Mouse (Mus musculus) B cell, adult 67 days (primary cell): ENCODE data around the gene Pbx4. TPM values are rescaled to one million over a fixed set of nuclear protein-coding genes. Genes with fewer than 3 reads are reported as not detected.

Experiments used
- total RNA-seq, 2 experiments: library from RNA; stranded (reverse); gene quantifications; 4 replicates each; pipeline ENCODE4 v1.2.4; 2023

The Pbx4 gene
- 1 to 10 TPM; 5.8 to 9.5 TPM for total RNA-seq

DNA sequence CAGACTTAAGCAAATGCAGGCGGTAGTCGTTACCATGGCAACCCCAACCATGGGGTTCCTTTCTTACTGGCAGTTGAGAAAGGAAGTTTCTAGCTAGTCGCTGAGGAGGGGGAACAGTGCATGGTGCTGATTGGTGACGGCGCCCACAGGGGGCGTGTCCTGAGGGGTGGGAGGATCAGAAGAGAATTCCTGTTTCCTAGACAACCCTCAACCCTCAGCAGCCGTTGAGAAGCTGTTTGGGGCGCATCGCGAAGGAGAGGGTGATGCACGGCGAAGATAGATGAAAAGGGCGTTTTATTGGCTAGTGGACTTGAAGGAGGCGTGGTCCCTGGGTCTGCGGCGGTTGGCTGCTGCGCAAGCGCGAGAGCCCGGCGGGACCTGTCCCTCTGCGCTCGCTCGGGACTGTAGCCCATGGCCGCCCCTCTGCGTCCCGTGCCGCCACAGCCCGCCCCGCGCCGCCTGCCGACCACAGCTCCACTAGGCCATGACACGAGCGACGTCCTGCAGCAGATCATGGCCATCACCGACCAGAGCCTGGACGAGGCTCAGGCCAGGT lies at the start of gene Pbx4:
Gene Pbx4 (plus strand): TSS at position 194 of the 556 bp plus-strand sequence.

GRCm38 (mm10) chr8:69790773-69791367 lies 41.4 kb upstream of the Pbx4 start, which contains the start of the genes Atp13a1 and Zfp866:
Gene Atp13a1 (plus strand): TSS chr8:69791163.
Gene Zfp866 (minus strand): TSS chr8:69791178.

DNA sequence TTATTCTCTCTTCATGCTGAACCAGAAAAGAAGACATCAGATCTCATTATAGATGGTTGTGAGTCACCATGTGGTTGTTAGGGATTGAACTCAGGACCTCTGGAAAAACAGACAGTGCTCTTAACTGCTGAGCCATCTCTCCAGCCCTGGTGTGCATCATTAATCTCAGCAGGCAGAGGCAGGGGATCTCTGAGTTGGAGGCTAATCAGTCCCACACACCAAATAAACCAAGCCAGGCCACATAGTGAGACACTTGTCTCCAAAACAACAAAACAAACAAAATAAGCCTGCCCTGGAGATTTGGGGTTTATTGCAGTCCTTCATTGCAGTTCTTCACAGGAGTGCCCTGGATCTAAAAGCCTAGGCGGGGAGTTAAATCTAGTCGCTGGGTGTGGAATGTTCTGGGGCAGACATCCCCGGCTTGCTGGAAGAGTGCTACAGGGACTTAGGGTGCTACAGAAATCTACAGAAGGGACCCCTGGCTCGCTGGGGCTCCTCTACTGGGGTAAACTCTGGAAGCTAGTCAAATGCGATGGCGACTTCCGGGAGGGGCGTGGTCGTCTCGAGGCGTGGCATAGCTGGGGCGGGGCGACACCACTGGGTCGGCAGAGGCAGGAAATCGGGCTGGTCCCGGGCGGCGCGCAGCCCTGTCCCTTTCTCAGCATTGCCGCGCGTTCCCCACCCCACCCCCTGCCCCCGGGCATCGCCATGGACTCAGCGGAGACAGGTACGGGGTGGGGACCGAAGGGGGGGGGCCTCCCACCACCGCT lies 24.0 kb upstream of the Pbx4 start, which contains the start of gene Gmip:
Gene Gmip (plus strand): TSS at position 586 of the 770 bp plus-strand sequence.

DNA sequence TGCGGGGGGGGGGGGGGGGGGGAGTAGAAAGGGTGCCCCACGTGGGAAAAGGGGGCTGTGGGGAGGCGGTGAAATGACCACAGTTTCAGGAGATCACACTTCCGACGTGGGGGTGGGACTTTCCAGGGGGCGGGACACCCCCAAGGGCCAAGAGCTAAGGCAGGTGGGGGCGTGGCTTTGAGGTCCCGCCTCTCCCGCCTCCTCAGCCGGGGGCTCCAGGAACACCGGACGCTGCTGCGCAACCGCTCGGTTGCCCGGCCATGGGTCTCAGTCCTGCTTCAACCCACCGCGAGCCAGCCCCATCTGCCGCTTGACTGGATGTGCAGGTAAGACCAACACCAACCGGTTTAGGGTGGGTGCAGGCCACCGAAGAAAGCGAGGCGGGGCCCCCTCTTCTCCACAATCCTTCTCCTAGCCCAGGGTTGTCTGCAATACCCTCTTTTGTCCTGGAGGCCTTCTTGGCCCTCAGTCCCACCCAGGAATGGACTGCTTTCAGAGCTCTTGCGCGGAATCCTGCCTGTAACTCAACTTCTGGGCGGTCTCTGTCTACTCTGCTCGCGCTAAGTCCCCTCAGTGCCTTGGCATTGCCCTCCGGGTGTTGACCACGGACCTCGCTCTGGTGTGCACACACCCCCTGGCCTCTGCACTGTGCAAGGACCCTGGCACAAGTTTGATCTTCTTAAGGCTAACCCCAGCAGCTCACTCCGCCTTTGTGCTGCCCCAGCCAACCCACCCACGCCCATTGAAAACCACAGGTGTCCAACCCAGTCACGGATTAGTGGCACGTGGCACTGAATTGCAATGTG lies 9.7 kb upstream of the Pbx4 start, which contains the start of gene Lpar2:
Gene Lpar2 (plus strand): TSS at position 44 of the 806 bp plus-strand sequence.

GRCm38 (mm10) chr8:69887289-69888243 lies 55.3 kb downstream of the Pbx4 start, which contains the start of gene Cilp2:
Gene Cilp2 (minus strand): TSS chr8:69887687.

DNA sequence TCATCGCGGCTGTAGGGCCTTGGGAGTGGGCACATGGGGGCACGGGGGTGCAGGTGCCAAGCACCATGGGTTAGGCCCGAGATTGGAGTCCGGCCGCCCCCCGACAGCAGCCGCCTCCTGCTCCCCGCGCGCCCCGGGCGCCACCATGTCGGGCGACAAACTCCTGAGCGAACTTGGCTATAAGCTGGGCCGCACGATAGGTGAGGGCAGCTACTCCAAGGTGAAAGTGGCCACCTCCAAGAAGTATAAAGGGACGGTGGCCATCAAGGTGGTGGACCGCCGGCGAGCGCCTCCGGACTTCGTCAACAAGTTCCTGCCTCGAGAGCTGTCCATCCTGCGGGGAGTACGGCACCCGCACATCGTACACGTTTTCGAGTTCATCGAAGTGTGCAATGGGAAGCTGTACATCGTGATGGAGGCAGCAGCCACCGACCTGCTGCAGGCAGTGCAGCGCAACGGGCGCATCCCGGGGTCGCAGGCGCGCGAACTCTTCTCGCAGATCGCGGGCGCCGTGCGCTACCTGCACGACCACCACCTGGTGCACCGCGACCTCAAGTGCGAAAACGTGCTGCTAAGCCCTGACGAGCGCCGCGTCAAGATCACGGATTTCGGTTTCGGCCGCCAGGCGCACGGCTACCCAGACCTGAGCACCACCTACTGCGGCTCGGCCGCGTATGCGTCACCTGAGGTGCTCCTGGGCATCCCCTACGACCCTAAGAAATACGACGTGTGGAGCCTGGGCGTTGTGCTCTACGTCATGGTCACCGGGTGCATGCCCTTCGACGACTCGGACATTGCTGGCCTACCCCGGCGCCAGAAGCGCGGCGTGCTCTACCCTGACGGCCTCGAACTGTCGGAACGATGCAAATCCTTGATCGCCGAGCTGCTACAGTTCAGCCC lies 70.1 kb downstream of the Pbx4 start, which contains the start of the genes Tssk6, Ndufa13 and Yjefn3:
Gene Tssk6 (plus strand): TSS at position 22 of the 900 bp plus-strand sequence.
Gene Ndufa13 (minus strand): TSS at position 396 of the 900 bp plus-strand sequence.
Gene Yjefn3 (minus strand): TSS at position 550 of the 900 bp plus-strand sequence.

Other genes with a start within 250 kb of the Pbx4 start
- gene Zfp868, start 206.9 kb upstream of the Pbx4 start, total RNA-seq = 10 to 100 TPM; 57.7 to 62.6 TPM
- gene Zfp964, start 178.0 kb upstream of the Pbx4 start, total RNA-seq = 1 to 10 TPM; 1.8 to 2.2 TPM
- 10 to 100 TPM; 75.5 to 79.9 TPM for gene Zfp869, start 121.8 kb upstream of the Pbx4 start, total RNA-seq
- 1 to 10 TPM; 5.1 to 5.3 TPM for gene Zfp963, start 82.5 kb upstream of the Pbx4 start, total RNA-seq
- not detected for gene Gm20422, start 57.6 kb upstream of the Pbx4 start, total RNA-seq
- gene Atp13a1, start 41.3 kb upstream of the Pbx4 start, total RNA-seq = 10 to 100 TPM; 61.9 to 62.7 TPM
- gene Zfp866, start 41.3 kb upstream of the Pbx4 start, total RNA-seq = 10 to 100 TPM; 28.1 to 38.3 TPM
- 100 to 1,000 TPM; 440 to 460 TPM for gene Gmip, start 23.8 kb upstream of the Pbx4 start, total RNA-seq
- 1 to 10 TPM; 9.3 to 9.9 TPM for gene Lpar2, start 10.1 kb upstream of the Pbx4 start, total RNA-seq
- gene Cilp2, start 55.2 kb downstream of the Pbx4 start, total RNA-seq = under 1 TPM in 1 of 2 experiments, not detected in 1; 0.15 TPM
- under 1 TPM; 0.42 to 0.96 TPM for gene Tssk6, start 69.7 kb downstream of the Pbx4 start, total RNA-seq
- 10 to 100 TPM; 44.0 to 54.0 TPM for gene Ndufa13, start 70.1 kb downstream of the Pbx4 start, total RNA-seq
- gene Yjefn3, start 70.2 kb downstream of the Pbx4 start, total RNA-seq = not detected
- gene Gatad2a, start 163.9 kb downstream of the Pbx4 start, total RNA-seq = 10 to 100 TPM; 94.1 to 97.5 TPM
- 100 to 1,000 TPM; 132 to 142 TPM for gene Mau2, start 210.2 kb downstream of the Pbx4 start, total RNA-seq
- 10 to 100 TPM; 46.0 to 51.2 TPM for gene Sugp1, start 210.3 kb downstream of the Pbx4 start, total RNA-seq
- under 1 TPM; 0.38 to 0.80 TPM for gene Tm6sf2, start 240.4 kb downstream of the Pbx4 start, total RNA-seq